Mouse (Mus musculus) lung, postnatal 0 days (tissue): ENCODE data around the gene Csad.

Experiments
- CTCF ChIP-seq: IDR thresholded peaks from 2 replicates; pipeline ENCODE4 v1.5.1; 2016; ENCODE audit warnings: antibody characterized with exemption, mild to moderate bottlenecking
- EP300 ChIP-seq: IDR thresholded peaks from 2 replicates; pipeline ENCODE4 v1.6.1; 2016; ENCODE audit warnings: antibody characterized with exemption, mild to moderate bottlenecking, control low read depth

DNA sequence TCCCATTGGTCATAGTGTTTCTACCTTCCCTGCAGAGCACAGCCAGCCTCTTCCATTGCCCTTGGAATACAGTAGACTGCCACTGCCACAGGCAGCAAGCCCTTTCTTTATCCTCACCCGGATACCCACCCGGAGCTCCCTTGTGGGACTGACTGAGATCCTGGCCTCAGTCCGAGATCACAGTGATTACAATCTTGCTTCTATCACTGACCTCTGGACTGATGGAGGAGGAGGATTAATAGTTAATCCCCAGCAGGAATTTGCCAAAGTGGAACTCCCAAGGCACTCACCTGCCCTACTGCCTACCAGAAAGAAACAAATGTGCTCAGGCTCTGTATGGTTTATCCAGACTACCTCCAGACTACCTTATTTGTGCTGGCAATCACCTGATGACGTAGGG lies 55.0 kb downstream of the Csad start:
- no peak for TF ChIP-seq CTCF
- no peak for TF ChIP-seq EP300
